Mouse (Mus musculus): ENCODE data around the gene Ric1. TPM values are rescaled to one million over a fixed set of nuclear protein-coding genes. Genes with fewer than 3 reads are reported as not detected.
A peak's percentile ranks its signal among the peaks of the same experiment; 100 is the strongest.

Gene Ric1
- 10 to 100 TPM; 38.7 to 47.3 TPM for total RNA-seq (2021)
- long read RNA-seq, experiment 1, full-length matches to known transcripts = 2 of 6 reads
- long read RNA-seq, experiment 1, partial matches to known transcripts = 0 of 6 reads
- long read RNA-seq, experiment 1, other reads (novel, unspliced or antisense) = 4 of 6 reads
- long read RNA-seq, experiment 2, full-length matches to known transcripts = 10 of 15 reads
- long read RNA-seq, experiment 2, partial matches to known transcripts = 1 of 15 reads
- long read RNA-seq, experiment 2, other reads (novel, unspliced or antisense) = 4 of 15 reads

DNA sequence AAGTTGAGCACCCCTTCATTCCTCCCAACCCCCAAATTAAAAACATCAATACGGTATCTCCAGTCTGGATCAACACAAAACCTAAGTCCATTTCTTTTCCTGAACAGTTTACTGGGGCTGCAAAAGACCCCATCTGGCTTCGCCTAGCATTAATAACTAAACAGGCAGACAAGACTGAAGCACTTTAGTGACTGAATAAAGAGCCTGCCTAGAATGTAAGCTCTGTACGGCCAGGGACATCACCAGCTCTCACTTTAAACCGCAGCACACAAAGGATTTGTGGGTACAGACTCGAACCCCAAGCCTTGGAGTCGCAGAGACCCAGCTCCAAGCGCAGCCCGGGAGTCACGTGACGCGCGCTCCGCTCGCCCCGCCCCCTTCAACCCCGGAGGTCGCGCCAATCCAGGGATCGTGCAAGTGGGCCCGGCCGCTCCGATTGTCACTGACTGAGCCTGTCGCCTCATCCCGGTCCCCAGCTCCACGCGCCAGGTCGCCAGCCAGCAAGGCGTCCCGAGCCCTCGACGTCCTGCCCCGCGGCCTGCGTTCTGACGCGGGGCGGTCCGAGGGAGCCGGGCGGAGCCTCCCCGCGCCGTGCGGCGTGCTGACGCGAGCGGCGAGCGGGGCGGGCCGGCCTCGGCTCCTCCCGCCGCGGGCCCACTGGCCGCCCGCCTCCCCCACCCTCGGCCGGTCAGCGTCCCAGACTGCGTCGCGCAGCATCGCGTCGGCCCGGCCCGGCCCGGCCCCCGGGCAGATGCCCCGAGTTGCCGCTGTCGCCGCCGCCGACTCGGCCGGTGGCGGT, at the start of gene Ric1:
Ric1 (plus strand) TSS at position 646 of the 799 bp plus-strand sequence.
- Histone ChIP-seq H3K4me3 (peak within 1 kb of the TSS; percentile 95), H3K27ac (peak within 1 kb of the TSS; percentile 98)
- peak; percentile 81 to 85 for DNase-seq (ENCODE audit: low spot score in 2 of 2)
- TF ChIP-seq CTCF (conservative IDR thresholded peaks at IDR 0.05) = no peak

DNA sequence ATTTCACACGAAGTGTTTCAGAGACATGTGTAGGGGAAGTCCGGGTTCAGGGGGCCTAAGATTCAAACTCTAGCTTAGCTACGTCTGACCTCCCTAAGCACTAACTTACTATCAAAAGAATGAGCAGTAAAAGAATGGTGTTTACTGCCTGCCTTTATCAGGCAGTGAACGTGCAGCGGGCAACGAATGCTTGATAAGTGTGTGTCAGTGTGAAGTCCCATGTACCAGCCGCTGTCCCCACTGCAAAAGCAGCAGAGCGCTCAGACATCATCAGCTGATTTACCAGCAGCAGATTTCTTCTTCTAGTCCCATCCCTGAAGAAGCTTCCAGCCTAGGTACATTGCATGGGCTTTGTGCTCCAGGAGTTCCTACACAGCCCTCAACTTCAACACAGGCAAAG, 49.7 kb upstream of the Ric1 start:
- no peak for TF ChIP-seq CTCF (conservative IDR thresholded peaks at IDR 0.05)
- Histone ChIP-seq H3K27ac (no peak overlapping the region), H3K4me3 (no peak overlapping the region)
- no peak for DNase-seq (ENCODE audit: low spot score in 2 of 2)

DNA sequence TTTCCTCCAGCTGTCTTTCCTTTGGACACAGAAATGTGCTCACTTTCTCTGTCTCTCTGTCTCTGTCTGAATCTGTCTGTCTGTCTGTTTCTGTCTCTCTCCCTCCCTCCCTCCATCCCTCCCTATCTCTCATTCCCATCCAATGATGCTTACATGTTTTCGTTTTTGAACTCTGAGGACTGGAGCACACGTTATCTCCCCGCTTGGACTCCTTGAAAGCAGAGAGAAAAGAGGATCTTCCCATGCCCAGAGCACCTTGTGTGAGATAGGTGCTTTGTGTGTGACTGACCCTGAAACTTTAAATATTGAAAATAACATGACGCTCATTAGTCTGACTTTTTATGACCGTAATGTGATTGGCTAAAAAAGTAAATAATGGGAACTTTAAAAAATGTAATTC, 49.1 kb upstream of the Ric1 start:
- DNase-seq (ENCODE audit: low spot score in 2 of 2) = no peak
- Histone ChIP-seq H3K4me3 (no peak overlapping the region), H3K27ac (no peak overlapping the region)
- TF ChIP-seq CTCF (conservative IDR thresholded peaks at IDR 0.05) = no peak

DNA sequence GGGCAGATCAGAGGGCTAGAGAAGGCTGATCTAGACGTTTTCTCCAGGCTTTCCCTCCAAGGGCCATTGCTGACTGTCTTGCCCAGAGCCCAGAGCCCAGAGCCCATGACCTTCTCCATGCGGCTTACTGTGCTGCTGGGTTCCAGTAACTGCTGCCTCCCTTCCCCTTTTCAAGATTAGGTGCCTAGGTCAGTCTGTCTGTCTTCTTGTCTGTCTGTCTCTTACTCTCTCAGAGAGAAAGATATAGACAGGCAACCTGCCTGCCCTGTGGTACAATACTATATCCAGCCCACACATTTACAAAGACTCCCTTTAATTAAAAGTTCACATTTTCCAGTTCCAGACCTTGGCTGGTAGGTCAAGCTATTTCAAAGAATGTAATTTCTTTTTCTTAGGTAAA, 47.3 kb upstream of the Ric1 start:
- DNase-seq (ENCODE audit: low spot score in 2 of 2) = no peak
- Histone ChIP-seq H3K27ac (no peak overlapping the region), H3K4me3 (no peak overlapping the region)
- TF ChIP-seq CTCF (conservative IDR thresholded peaks at IDR 0.05) = no peak

DNA sequence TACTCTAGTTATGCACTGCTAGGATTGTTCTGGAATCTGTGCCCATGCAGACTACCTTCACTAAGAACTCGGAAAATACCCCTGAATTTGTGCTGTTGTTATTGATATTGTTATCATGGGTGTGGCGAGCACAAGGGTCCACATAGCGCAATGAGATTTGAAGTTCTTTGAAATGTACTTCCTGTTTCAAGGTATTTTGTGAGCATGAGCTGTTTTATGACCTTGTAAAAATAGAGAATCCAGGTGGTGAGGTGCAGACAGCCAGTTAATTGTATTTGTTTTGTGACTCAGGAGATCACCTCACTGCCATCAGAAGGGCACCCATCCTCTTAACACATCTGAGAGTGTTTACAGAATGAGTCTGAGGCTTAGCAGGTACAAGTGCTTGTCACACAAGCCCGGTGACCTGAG, 46.9 kb upstream of the Ric1 start:
- no peak overlapping the region for H3K4me3 ChIP-seq
- no peak for DNase-seq (ENCODE audit: low spot score in 2 of 2)
- no peak overlapping the region for H3K27ac ChIP-seq
- no peak for TF ChIP-seq CTCF (conservative IDR thresholded peaks at IDR 0.05)

DNA sequence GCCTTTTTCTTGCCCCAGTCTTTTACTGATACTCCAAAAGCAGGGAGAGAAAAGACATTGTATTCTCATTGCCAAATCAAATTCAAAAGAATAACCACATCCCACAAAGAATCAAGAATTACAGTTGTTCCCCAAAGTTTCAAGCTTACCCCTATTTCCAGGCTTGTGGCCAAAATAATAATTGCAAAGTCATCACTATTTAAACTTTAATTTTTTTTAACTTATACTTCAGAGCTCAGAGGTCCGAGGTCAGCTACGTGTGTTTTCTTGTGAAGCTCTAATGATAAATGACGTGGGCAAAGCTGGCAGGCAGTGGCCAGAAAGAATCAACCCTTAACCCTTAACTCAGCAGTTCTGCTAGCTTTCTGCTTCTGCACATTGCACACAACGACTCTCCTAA, 43.5 kb upstream of the Ric1 start:
- DNase-seq (ENCODE audit: low spot score in 2 of 2) = no peak
- H3K4me3 ChIP-seq = no peak overlapping the region
- TF ChIP-seq CTCF (conservative IDR thresholded peaks at IDR 0.05) = no peak
- H3K27ac ChIP-seq = no peak overlapping the region

DNA sequence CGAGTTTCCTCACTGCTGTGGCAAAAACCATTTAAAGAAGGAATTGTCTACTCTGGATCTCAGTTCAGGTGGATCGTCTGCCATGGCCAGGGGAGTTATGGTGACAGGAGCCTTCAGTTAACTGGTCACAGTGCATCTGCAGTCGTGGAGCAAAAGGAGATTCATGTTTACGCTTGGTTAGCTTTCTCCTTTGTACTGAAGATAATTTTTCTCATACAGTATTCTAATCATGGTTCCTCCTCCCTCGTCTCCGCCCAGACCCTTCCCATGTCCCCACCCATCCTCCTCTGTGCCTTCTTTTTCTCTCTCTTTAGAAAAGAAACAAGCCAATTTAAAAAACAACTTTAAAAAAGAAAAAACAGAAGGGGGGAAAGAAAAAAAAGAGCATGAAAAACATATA, 40.5 kb upstream of the Ric1 start:
- Histone ChIP-seq H3K27ac (no peak overlapping the region), H3K4me3 (no peak overlapping the region)
- TF ChIP-seq CTCF (conservative IDR thresholded peaks at IDR 0.05) = no peak
- no peak for DNase-seq (ENCODE audit: low spot score in 2 of 2)

DNA sequence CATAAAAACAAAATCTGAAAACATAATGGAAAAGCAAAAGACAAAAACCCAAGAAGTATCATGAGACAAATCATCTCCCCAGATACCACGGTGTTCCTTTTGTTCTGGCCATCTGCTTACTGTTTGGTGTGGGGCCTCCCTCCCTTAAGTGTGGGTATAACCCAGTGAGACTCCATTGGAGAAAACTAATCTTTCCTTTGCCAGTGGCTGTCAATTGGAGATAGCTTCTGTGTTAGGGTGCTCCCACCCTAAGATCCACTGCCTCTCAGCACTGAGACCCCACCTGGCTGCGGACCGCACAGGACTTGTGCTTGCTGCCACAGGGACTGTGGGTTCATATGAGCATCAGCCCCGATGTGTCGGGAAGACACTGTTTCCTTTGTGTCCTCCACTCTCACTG, 39.9 kb upstream of the Ric1 start:
- Histone ChIP-seq H3K27ac (no peak overlapping the region), H3K4me3 (no peak overlapping the region)
- DNase-seq (ENCODE audit: low spot score in 2 of 2) = no peak
- no peak for TF ChIP-seq CTCF (conservative IDR thresholded peaks at IDR 0.05)

DNA sequence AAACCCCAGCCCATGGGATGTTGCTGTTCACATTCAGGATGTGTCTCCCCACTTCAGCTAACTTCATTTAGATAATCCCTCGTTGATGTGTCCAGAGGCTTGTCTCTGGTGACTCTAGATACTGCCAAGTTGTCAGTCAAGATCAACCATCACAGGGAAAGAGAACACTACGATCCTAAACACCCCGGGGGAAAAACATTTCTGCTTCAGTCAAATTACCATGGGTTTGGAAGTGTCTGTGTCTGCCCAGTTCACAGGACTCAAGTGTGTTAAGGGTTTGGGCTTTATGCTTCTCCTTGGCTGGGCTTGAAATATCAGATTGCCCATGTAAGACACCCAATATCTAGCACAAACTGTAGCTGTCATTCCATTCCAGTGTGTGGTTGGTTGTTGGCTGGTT, 39.4 kb upstream of the Ric1 start:
- no peak for DNase-seq (ENCODE audit: low spot score in 2 of 2)
- TF ChIP-seq CTCF (conservative IDR thresholded peaks at IDR 0.05) = no peak
- Histone ChIP-seq H3K27ac (no peak overlapping the region), H3K4me3 (no peak overlapping the region)

DNA sequence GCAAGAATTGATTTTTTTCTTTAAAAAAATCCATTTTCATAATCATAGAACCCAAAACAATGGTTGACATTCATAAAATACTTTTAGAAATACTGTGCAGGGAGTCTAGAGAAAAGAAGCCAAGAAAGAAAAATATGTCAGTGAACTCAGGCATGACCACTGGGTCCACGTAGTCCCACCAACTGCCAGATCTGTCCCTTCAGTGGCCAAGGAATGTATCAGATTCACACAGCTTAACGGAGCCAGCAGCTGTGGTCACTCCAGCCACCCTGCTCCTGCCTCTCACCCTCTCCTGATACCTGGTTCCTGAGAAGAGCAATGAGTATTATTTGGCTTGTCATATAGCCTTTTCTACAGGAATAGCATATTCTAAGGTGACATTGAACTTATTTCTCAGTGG, 38.7 kb upstream of the Ric1 start:
- no peak overlapping the region for H3K27ac ChIP-seq
- no peak overlapping the region for H3K4me3 ChIP-seq
- no peak for DNase-seq (ENCODE audit: low spot score in 2 of 2)
- TF ChIP-seq CTCF (conservative IDR thresholded peaks at IDR 0.05) = no peak

DNA sequence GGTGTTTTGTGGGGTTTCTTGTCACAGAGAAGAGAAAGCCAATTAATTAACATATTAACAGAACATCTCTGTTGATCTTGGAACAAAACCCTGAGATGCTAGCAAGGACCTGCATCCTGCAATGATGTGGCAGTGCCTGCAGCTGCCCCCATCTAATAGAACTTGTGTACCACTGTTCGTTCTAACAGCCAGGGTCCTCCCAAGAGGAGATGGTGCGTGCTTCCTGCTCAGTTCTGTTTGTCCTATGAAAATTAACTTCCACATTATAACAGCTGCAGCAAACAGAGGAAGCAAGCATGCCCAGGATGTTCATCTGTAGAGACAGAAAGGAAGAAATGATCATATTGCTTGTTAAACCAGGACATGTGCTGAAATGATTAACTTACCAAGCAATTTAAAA, 37.5 kb upstream of the Ric1 start:
- no peak overlapping the region for H3K4me3 ChIP-seq
- no peak overlapping the region for H3K27ac ChIP-seq
- no peak for TF ChIP-seq CTCF (conservative IDR thresholded peaks at IDR 0.05)
- no peak for DNase-seq (ENCODE audit: low spot score in 2 of 2)

DNA sequence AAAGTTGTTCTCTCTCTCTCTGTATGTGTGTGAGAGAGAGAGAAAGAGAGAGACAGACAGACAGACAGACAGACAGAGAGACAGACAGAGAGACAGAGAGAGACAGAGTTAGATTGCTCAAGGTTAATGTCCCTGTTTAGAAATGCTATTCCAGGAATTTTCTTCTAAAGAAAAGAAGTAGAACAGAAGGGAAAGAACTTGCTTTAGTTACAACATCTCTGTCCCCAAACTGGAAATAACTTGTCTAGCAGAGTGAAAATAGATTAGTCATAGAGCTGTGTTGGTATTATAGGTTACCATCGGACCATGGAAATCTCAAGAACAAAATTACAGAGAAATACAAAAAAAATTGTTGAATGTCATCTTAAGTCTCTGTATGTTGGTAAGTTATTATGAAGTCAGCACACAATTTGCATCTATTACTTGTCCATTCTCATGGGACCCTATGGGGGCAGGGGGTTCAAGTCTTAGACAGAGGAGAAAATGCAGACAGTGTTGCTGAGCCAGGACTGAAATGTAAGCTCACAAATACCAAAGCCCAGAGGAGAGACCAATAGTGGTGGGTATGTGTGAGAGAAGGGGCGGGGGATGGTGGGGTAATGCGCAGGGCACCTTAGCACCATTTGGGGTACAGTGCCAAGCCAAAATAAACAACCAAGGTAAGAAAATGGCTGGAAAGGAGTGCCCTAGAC, 36.7 kb upstream of the Ric1 start:
- H3K27ac ChIP-seq = no peak overlapping the region
- no peak for DNase-seq (ENCODE audit: low spot score in 2 of 2)
- no peak for TF ChIP-seq CTCF (conservative IDR thresholded peaks at IDR 0.05)
- no peak overlapping the region for H3K4me3 ChIP-seq

DNA sequence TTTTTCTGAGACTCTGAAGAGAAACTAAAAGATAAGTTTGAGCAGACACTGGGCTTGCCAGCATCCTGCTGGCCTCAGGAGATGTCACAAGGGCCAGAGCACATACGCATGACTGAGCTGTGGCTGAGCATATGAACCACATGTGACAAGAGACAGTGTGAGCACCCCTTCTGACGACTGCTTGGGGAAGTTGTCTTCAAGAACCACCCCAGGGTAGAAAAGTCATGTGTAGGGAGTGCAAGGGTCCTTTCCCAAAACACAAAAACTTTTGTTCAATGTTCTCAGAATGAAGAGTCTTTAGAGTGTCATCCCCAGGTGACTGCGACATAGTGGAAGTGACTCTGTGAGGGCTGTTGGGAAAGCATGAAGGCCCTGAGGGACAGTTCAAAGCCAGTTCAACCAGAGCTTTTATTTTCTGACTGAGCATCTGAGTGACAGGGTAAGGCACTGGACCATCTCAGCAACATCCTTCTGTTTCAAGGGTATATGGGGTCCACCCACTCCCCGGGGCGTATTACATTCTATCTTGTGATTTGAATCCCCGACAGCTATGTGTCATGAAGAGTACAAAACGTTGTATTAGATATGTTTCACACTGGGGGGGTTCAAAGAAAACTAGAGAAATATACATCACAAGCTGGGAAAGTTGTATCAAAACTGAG, 35.4 kb upstream of the Ric1 start:
- no peak overlapping the region for H3K27ac ChIP-seq
- no peak for DNase-seq (ENCODE audit: low spot score in 2 of 2)
- TF ChIP-seq CTCF (conservative IDR thresholded peaks at IDR 0.05) = no peak
- no peak overlapping the region for H3K4me3 ChIP-seq
